Mouse (Mus musculus) mouse trophoblast stem cell (cell line): ENCODE measurements around the gene Rab12.

Experiments
- in situ Hi-C, 2 experiments: fragments of 300-500 bp; cut with MseI, MboI; formaldehyde crosslinking; loops; 2 replicates in 1 of 2; 3 replicates in 1 of 2; pipeline ENCODE4 v1.15.1; 2025

Rab12 gene

DNA sequence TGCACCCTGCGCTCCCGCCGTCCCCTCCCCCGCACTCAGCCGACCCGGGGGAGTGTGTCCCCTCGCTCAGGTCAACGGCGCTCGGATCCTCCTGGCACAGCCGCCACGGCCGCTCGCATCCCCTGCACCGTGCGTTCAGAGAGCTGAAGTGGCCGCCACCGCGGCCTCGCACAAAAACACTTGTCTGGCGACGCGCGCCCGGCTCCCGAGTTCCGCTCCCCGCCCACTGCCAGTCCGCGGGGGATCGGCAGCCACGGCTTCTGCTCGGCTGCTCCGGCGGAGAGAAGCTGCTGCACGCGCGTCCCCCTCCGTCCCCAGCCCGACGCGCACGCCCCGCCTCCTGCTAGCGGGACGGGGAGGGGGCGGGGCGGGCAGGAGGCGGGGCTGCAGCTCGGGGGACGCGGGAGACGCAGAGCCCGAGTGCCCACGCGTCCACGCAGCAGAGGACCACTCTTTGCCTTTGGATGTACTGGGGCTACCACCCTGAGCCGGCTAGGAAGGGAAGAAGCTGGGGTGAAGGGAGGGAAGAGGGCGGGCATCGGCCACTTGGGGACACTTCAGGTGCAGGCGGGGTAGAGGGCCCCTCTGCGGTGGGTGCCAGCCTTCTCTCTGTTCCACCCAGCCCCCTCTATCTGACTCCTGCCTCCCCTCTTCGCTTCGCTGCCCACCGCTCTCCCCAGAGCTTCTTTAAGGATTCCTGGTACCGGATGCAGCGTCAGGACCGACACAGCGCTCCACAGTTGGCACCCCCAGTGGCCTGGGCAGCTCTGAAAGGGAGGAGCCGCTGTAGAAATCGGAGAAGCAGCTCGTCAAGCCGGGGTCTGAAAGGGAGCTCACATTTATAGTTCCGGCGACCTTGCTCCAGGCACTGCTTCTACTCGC is 69.8 kb downstream of the Rab12 start, which contains the start of gene Mtcl1:
Gene Mtcl1, minus strand, starts transcription at position 291 of the 882 bp plus-strand sequence.
- in situ Hi-C loops = loop anchor here (5.0 to 10.0 kb wide), 3 partner anchors 38 to 212 kb away; no protein-coding TSS in a partner anchor

DNA sequence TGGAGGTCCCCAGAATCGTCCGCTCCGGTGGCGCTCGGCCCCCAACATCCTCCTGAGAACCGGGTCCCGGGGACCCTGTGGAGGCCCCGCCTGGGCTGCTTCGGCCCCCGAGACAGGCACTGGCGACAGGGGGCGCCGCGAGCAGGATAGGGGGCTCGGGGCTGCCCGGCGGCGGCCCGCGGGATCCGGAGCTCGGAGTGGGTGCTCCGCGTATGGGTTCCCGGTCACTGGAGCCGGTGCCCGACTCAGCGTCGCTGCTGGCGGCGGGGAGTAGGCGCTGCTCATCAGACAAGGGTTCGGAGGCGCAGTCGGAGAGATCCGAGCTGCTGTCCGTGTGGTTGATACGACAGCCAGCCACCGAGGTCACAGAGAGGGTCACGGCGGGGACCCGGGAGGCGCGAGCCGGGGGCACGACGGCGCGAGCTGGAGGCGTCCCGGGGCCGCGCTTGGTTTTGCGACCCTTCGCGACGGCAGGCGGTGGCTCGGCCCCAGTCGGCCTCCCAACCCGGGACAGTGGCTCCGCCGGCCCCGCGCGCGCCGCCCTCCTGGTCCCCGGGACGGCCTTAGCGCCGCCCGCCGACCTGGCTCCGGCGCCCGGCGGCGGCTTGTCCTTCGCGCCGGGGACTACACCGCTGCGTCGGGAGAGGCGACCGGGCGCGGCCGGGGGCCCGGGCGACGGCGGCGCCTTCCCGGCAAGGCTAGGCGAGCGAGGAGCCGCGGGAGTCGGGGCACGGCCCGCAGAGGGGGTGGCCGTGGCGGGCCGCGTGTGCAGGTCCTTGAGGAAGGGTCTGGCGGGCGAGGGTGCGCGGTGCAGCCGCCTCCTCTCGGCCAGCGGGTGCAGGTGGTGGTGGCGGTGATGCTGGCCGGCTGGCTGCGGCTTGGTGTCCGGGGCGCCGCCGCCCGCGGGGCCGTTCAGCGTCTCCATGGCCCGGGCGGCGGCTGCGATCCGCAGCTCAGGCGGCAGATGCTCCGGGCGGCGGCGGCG is 70.8 kb downstream of the Rab12 start:
- in situ Hi-C loops = no loop called here

DNA sequence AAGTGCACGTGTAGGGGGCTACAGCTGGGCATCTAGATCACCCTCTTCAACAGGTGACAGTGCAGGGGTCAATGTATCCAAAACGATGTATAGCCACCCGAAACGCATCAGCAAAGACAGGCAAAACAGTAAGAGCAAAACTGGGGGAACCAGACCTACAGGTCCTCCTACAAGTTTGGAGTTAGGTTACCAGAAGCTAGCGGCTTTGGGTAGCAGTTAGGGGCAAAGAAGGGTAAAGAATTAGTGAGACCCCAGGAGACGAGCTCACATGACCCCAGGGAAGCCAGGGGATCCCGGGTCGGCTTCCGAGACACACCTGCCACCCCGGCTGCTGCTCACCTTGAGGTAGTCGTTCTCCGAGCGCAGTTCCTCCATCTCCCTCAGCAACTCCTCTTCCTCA is 71.6 kb downstream of the Rab12 start:
- in situ Hi-C loops = no loop called here

DNA sequence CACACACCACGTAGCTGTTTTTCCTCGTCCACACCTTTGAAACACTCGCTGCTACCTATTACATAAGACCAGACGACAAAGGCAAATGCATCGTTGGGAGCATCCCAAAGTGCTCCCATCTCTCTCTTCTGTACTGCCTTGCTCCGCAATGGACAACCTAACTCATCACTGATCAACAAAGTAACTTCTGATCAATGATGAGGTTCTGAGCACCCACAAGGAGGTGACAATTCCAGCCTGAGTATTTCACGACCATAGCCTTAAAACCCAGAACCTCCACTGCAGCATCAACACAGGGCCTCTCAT is 72.6 kb downstream of the Rab12 start:
- in situ Hi-C loops = no loop called here

DNA sequence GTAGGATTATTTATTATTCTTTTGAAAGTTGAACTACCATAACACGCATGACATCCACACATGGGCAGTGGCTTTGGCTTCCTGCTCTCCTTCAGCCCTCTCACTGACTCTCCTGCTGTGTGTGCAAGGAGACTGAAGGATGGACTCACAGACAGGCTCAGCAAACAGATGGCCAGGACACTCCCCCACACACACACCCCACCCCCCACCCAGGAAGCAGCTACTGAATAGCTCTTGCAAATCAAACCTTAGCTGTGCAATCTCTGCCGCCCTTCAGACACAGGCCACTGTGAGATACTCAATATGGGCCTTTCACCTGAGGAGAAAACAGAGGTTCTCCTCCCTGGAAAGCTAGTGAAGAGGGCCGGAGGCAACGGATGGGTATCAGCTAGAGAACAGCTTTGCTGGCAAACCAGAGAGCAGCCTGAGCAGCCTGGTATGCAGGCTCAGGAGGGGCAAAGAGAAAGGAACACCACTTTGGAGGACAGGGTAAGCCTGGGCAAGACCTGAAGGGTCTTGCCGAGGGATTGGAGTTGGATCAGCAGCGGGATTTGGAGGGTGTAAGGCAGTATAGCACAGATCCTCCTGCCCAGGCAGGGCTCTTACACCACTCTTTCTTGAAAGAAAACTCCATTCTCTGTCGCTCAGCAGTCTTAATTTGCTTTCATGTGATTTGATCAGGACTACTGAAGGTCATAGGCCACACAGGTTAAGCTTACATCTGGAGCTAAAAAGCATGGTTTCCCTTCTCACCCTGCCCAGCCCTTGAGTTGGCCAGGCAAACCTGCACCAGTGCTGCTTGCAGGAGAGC is 73.1 kb downstream of the Rab12 start:
- in situ Hi-C loops = no loop called here
